Mouse (Mus musculus) olfactory bulb, adult 2 months (tissue): ENCODE data around the gene Stk36. TPM values are rescaled to one million over a fixed set of nuclear protein-coding genes. Genes with fewer than 3 reads are reported as not detected.
A peak's percentile ranks its signal among the peaks of the same experiment; 100 is the strongest.

Experiments used
- H3K27ac ChIP-seq: fragments of 200-500 bp; 2 replicates; pipeline ENCODE4 v1.5.1; 2012; ENCODE audit warnings: low read depth, low read length; ENCODE audit not compliant: insufficient read depth
- H3K4me1 ChIP-seq: fragments of 200-500 bp; 2 replicates; pipeline ENCODE4 v1.6.1; 2012; ENCODE audit warnings: low read length; ENCODE audit not compliant: control insufficient read depth, insufficient read depth
- H3K4me3 ChIP-seq: fragments of 200-500 bp; 2 replicates; pipeline ENCODE4 v1.5.1; 2012; ENCODE audit warnings: mild to moderate bottlenecking, low read depth, low read length, moderate library complexity; ENCODE audit not compliant: insufficient read depth
- CTCF ChIP-seq: fragments of 200-500 bp; IDR thresholded peaks from 2 replicates; pipeline ENCODE4 v1.5.1; 2012; ENCODE audit warnings: low read depth, mild to moderate bottlenecking, low read length, moderate library complexity; ENCODE audit not compliant: insufficient read depth
- POLR2A ChIP-seq: fragments of 200-500 bp; IDR thresholded peaks from 2 replicates; pipeline ENCODE4 v1.6.1; 2012; ENCODE audit warnings: mild to moderate bottlenecking, low read depth, low read length, moderate library complexity; ENCODE audit not compliant: insufficient read depth
- WGBS: fragments of 180-500 bp; shearing (Covaris S2); methylation state at CpG from one replicate; pipeline ENCODE4 v1.1.7; 2018; 5-methylcytosine and 5-hydroxymethylcytosine counted together
- polyA plus RNA-seq: library from polyadenylated mRNA; stranded (reverse); fragments of >200 nt; gene quantifications from 2 replicates; pipeline ENCODE4 v1.2.4, GENCODE M21; 2012; ENCODE audit warnings: low replicate concordance; ENCODE audit not compliant: missing spikeins, insufficient read depth, insufficient read length

Stk36 gene
- polyA plus RNA-seq, 1 experiment: not detected

DNA sequence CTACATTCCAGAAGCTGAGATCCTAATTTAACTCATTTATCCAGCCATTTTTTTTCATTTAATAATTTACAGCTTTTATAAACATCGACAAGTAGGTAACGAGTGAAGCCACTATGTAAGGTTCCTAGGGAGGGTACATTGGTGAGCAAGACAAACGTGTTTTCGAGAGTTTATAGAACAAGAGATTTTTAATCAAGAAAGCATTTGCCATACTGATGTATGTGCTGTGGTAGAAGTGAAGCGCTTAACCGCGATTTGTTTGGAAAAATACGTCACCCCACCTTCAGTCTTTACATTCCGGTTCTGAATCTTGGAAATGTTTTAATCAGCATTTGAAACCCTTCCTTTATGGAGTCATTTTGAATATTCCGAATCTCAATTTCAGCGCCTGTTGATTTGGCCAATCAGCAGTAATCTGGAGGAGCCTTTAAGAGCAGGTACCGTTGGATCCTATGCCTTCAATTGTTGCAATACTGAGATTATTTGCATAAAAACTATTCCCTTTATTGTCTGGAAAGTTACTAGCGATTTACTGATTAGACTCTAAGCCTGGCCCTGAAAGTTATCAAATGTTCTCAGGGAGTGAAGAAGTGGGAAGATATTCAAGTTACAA is 61.1 kb downstream of the Stk36 start:
- 5% methylated on average over 13 of the region's 13 CpGs for WGBS

DNA sequence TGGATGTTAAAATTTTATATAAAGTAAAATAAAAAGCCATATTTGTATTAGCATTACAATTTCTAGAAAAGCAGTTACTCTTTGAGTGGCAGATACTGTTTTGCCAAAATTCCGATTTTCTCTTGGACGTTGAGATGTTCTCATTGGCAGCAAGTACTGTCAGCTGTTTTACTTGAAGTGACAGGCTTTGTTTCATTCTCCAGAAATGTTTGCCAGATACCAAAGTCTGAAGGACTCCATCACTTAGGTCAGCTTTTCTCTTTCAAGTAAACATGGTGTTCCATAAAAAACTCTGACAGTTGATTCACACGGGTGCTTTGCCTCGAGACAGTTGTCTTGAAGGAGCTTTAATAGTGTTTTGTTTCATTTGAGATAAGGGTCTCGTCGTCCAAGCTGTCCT is 63.9 kb downstream of the Stk36 start:
- WGBS: 47% methylated on average over 6 of the region's 6 CpGs

More for the DNA sequence above, 61.1 kb downstream of the Stk36 start:
- H3K4me3 ChIP-seq: peak overlapping the region; percentile 86
- TF ChIP-seq CTCF: no peak
- TF ChIP-seq POLR2A: no peak
- no peak overlapping the region for H3K27ac ChIP-seq
- no peaks in the 10 kb centered on the region for H3K4me1 ChIP-seq

DNA sequence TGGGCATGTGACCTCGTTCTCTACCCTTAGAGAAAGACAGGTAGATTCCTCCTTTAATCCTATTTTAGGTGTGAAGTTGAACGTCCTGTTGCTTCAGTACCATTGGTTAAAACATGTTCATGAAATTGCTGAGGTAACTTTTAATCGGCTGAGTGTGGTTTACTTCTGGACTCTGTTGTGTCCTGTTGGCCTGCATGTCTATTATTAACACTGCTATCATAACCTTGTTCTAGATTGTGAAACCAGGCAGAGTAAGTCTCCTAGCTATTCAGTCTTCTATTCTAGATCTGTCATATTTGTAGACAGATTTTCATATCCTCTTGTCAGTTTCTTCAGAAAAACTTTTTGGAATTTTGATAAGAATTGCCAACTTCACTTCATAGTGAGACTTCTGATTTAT is 67.1 kb downstream of the Stk36 start:
- H3K4me3 ChIP-seq: no peak overlapping the region
- H3K27ac ChIP-seq: no peak overlapping the region
- H3K4me1 ChIP-seq: no peaks in the 10 kb centered on the region
- no peak for TF ChIP-seq POLR2A
- no peak for TF ChIP-seq CTCF
- WGBS: 86% methylated on average over 3 of the region's 3 CpGs

More for the DNA sequence above, 63.9 kb downstream of the Stk36 start:
- Histone ChIP-seq H3K4me1 (no peaks in the 10 kb centered on the region), H3K4me3 (no peak overlapping the region), H3K27ac (no peak overlapping the region)
- TF ChIP-seq POLR2A (no peak), CTCF (no peak)

DNA sequence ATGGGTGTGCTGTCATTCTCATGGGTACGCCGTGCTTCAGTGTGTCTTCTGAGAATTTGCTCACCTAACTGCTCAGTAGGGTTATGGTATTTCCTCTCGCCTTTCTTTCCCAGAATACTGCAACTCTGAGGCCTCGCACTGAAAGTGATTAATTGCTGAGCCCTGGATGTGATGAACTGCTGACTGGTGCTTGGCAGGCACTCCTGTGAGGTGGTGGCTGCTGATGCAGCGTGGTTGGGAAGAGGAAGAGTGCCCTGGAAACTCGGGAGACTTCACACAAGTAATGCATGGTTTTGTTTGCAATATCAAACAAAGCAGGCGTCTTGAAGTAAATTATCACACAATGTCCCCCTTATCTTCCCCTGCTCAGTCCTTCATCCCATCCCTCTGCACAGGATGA is 71.5 kb downstream of the Stk36 start:
- Histone ChIP-seq H3K4me3 (no peak overlapping the region), H3K27ac (no peak overlapping the region), H3K4me1 (no peaks in the 10 kb centered on the region)
- WGBS: 76% methylated on average over 7 of the region's 7 CpGs
- TF ChIP-seq POLR2A: no peak
- TF ChIP-seq CTCF: no peak

DNA sequence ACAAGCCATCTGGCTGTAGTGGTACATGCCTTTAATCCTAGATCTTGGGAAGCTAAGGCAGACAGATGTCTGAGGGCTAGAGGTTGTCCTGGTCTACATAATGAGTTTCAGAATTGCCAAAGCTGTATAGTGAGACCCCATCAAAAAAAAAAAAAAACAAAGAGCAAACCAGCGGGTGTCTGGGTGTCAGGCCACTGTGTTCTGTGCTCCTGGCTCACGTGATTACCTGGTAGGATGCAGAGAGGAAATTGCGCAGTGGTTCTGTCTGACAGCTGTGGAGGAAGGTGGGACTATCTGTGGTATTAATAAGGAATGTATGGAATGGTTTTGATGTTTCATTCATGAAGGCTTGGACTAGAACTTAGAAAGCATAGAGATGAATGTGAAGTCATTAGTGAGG is 75.6 kb downstream of the Stk36 start:
- TF ChIP-seq POLR2A (no peak), CTCF (no peak)
- 92% methylated on average over 3 of the region's 3 CpGs for WGBS
- Histone ChIP-seq H3K4me3 (no peak overlapping the region), H3K4me1 (no peaks in the 10 kb centered on the region), H3K27ac (no peak overlapping the region)

DNA sequence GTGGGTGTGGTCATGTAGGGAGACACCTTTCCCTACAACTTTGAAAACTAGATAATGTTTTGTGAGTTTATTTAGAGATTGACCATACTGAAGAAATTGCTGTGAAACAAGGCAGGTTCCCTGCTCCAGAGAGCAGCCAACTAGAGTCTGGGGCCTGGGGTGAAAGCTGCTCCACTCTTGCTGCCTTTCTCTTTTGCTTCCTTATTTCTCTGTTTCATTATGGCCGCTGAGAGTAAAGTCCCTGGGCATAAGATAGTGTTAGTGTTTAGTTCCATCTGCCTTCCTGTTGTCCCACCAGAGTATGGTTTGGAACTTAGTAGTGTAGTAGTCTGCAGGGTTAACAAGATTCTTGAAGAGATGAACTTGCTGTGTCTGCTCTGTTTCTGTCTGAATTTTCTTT is 76.6 kb downstream of the Stk36 start:
- no peaks in the 10 kb centered on the region for H3K4me1 ChIP-seq
- H3K27ac ChIP-seq: no peak overlapping the region
- TF ChIP-seq POLR2A (no peak), CTCF (no peak)
- H3K4me3 ChIP-seq: no peak overlapping the region
- WGBS: 82% methylated on average over 1 of the region's 1 CpGs

Other genes starting within 250 kb of the Stk36 start
- not detected in 2 replicates for gene Catip, start 239.3 kb upstream of the Stk36 start, polyA plus RNA-seq
- gene Slc11a1, start 226.2 kb upstream of the Stk36 start, polyA plus RNA-seq: not detected in 2 replicates
- not detected in 2 replicates for gene Ctdsp1, start 209.9 kb upstream of the Stk36 start, polyA plus RNA-seq
- gene Vil1, start 192.1 kb upstream of the Stk36 start, polyA plus RNA-seq: not detected in 2 replicates
- not detected in 2 replicates for gene Cnot9, start 95.4 kb upstream of the Stk36 start, polyA plus RNA-seq
- gene Plcd4, start 58.6 kb upstream of the Stk36 start, polyA plus RNA-seq: not detected in 2 replicates
- gene Usp37, start 57.2 kb upstream of the Stk36 start, polyA plus RNA-seq: not detected in 2 replicates
- gene Zfp142, start 13.2 kb upstream of the Stk36 start, polyA plus RNA-seq: not detected in 2 replicates
- gene Bcs1l, start 13.2 kb upstream of the Stk36 start, polyA plus RNA-seq: not detected in 2 replicates
- gene Rnf25, start within 50 bp of the Stk36 start, polyA plus RNA-seq: not detected in 2 replicates
- gene Ttll4, start 60.3 kb downstream of the Stk36 start, polyA plus RNA-seq: 137 TPM in 1 of 2 replicates, not detected in the other
- not detected in 2 replicates for gene Cyp27a1, start 112.1 kb downstream of the Stk36 start, polyA plus RNA-seq
- gene Prkag3, start 147.8 kb downstream of the Stk36 start, polyA plus RNA-seq: not detected in 2 replicates
- not detected in 2 replicates for gene Wnt6, start 170.4 kb downstream of the Stk36 start, polyA plus RNA-seq
- gene Wnt10a, start 190.1 kb downstream of the Stk36 start, polyA plus RNA-seq: not detected in 2 replicates